Mouse (Mus musculus) ES-E14 (cell line): ENCODE data around the gene Nyx. TPM values are rescaled to one million over a fixed set of nuclear protein-coding genes. Genes with fewer than 3 reads are reported as not detected.

ENCODE experiments used
- DNase-seq: peaks from one replicate; pipeline ENCODE4 v3.0.0-alpha.2; 2013; ENCODE audit warnings: low read depth, low spot score
- H3K27ac ChIP-seq: 2 replicates; pipeline ENCODE4 v1.5.1; 2012; ENCODE audit warnings: low read depth, mild to moderate bottlenecking, low read length, moderate library complexity, mixed read lengths; ENCODE audit not compliant: poor library complexity, insufficient read depth, severe bottlenecking
- H3K36me3 ChIP-seq: 2 replicates; pipeline ENCODE4 v1.6.1; 2012; ENCODE audit warnings: mild to moderate bottlenecking, low read length, moderate library complexity, mixed read lengths; ENCODE audit not compliant: control insufficient read depth, poor library complexity, insufficient read depth, severe bottlenecking
- H3K4me1 ChIP-seq, 2 experiments: fragments of 150-350 bp in 1 of 2; sonication (generic) in 1 of 2; 2 replicates each; pipeline ENCODE4 v1.6.1; 2012; ENCODE audit warnings: low read length in 2 of 2, mild to moderate bottlenecking in 1 of 2, mixed read lengths in 1 of 2; ENCODE audit not compliant: control insufficient read depth in 2 of 2, insufficient read depth in 2 of 2, poor library complexity in 1 of 2
- H3K4me3 ChIP-seq, 2 experiments: fragments of 150-350 bp in 1 of 2; sonication (generic) in 1 of 2; 2 replicates each; pipeline ENCODE4 v1.5.1; 2012; ENCODE audit warnings: low read length in 2 of 2, low read depth in 1 of 2, mild to moderate bottlenecking in 1 of 2, mixed read lengths in 1 of 2; ENCODE audit not compliant: insufficient read depth in 1 of 2, poor library complexity in 1 of 2, severe bottlenecking in 1 of 2
- H3K9ac ChIP-seq: 2 replicates; pipeline ENCODE4 v1.6.1; 2012; ENCODE audit warnings: low read depth, mild to moderate bottlenecking, low read length, mixed read lengths; ENCODE audit not compliant: poor library complexity, insufficient read depth, severe bottlenecking
- H3K9me3 ChIP-seq: fragments of 150-350 bp; sonication (generic); 2 replicates; pipeline ENCODE4 v1.6.1; 2012; ENCODE audit warnings: low read depth, mild to moderate bottlenecking, low read length; ENCODE audit not compliant: control insufficient read depth, insufficient read depth
- CHD2 ChIP-seq: IDR thresholded peaks from 2 replicates; pipeline ENCODE4 v1.6.1; 2014; ENCODE audit warnings: mild to moderate bottlenecking, low read depth, low read length, inconsistent platforms
- HCFC1 ChIP-seq: IDR thresholded peaks from 2 replicates; pipeline ENCODE4 v1.6.1; 2012; ENCODE audit warnings: low read length, inconsistent platforms, borderline replicate concordance; ENCODE audit not compliant: insufficient read depth
- MAFK ChIP-seq: IDR thresholded peaks from 2 replicates; pipeline ENCODE4 v1.6.1; 2014; ENCODE audit warnings: mild to moderate bottlenecking, low read depth, low read length, inconsistent platforms; ENCODE audit not compliant: insufficient read depth
- ZC3H11A ChIP-seq: IDR thresholded peaks from 2 replicates; pipeline ENCODE4 v1.6.1; 2012; ENCODE audit warnings: low read depth, mild to moderate bottlenecking, inconsistent platforms, low read length, borderline replicate concordance
- ZNF384 ChIP-seq: IDR thresholded peaks from 2 replicates; pipeline ENCODE4 v1.6.1; 2012; ENCODE audit warnings: low read depth, low read length, inconsistent platforms
- in situ Hi-C, 2 experiments: fragments of 600-800 bp; cut with MboI; formaldehyde crosslinking; loops; one replicate each; pipeline ENCODE4 v1.15.1; 2025; ENCODE audit warnings: low sequenced_read_pairs in 2 of 2, inconsistent platforms in 1 of 2; ENCODE audit not compliant: unreplicated experiment in 2 of 2
- total RNA-seq: library from RNA; depleted of rRNA; stranded (reverse); fragments of 300-350 nt; gene quantifications from 2 replicates; pipeline ENCODE4 v1.2.3, GENCODE M21; 2012

Nyx gene
- total RNA-seq, 1 experiment, result 0.31 TPM

DNA sequence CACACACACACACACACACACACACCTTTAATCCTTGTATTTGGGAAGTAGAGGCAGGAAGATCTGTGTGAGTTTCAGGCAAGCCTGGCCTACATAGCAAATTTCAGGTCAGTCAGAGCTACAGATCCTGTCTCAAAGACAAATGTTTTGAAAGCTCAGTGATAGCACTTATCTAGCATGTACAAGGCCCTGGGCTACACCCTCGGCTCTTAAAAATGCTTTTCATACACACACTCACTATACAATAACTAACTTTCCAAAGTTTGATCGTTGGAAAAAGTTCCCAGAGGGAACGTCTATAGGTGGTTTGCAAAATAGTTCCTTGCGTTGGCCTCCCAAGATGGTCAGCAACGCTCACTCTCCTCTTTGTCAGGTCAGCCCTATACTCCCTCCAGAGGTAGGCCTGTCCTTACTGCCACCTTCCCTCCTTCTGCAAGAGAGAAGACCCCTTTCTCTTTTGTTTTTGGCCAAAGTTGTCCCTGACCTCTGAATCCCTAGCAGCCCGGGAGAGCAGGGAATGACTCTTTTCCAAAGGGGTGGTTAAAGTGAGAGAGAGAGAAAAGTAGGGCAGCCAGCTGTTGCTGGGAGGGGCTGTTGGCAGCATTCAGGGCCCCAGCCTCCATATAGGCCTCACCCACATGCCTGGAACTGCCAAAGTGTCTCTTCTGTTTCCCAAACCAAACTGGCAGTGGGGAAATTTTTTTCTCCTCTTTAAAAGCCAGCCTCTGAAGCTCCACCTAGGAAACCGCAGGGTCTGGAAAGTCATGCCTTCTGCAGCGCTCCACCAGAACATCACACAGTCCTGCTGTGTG lies 29.2 kb downstream of the Nyx start:
- no peak for DNase-seq
- Histone ChIP-seq H3K4me1 (no peaks in the 10 kb centered on the region), H3K27ac (no peak overlapping the region), H3K9me3 (no peaks in the 10 kb centered on the region), H3K4me3 (no peak overlapping the region), H3K36me3 (no peaks in the 10 kb centered on the region), H3K9ac (no peak overlapping the region)
- TF ChIP-seq MAFK (no peak), ZC3H11A (no peak), HCFC1 (no peak), ZNF384 (no peak), CHD2 (no peak)
- in situ Hi-C loops, result no loop called here

GRCm38 (mm10) chrX:13500284-13500683 lies 34.4 kb downstream of the Nyx start:
- no peak overlapping the region for H3K27ac ChIP-seq
- no peak for DNase-seq
- no peak overlapping the region for H3K4me3 ChIP-seq
- H3K9me3 ChIP-seq, result no peaks in the 10 kb centered on the region
- no peak overlapping the region for H3K9ac ChIP-seq
- in situ Hi-C loops, result no loop called here
- no peaks in the 10 kb centered on the region for H3K4me1 ChIP-seq
- TF ChIP-seq ZNF384, result no peak
- TF ChIP-seq ZC3H11A, result no peak
- no peak for TF ChIP-seq HCFC1
- no peak for TF ChIP-seq CHD2
- no peak for TF ChIP-seq MAFK
- no peaks in the 10 kb centered on the region for H3K36me3 ChIP-seq

- no peaks in the 10 kb centered on the region for H3K9me3 ChIP-seq
- in situ Hi-C loops, result no loop called here
- H3K27ac ChIP-seq, result no peak overlapping the region
- H3K4me1 ChIP-seq, result no peaks in the 10 kb centered on the region
- no peak overlapping the region for H3K9ac ChIP-seq
- no peak for DNase-seq
- no peak overlapping the region for H3K4me3 ChIP-seq
- no peaks in the 10 kb centered on the region for H3K36me3 ChIP-seq
- no peak for TF ChIP-seq CHD2
- no peak for TF ChIP-seq MAFK
- TF ChIP-seq ZC3H11A, result no peak
- no peak for TF ChIP-seq ZNF384
- TF ChIP-seq HCFC1, result no peak
These were observed 37.0 kb downstream of the Nyx start for GRCm38 (mm10) chrX:13502862-13503375.

DNA sequence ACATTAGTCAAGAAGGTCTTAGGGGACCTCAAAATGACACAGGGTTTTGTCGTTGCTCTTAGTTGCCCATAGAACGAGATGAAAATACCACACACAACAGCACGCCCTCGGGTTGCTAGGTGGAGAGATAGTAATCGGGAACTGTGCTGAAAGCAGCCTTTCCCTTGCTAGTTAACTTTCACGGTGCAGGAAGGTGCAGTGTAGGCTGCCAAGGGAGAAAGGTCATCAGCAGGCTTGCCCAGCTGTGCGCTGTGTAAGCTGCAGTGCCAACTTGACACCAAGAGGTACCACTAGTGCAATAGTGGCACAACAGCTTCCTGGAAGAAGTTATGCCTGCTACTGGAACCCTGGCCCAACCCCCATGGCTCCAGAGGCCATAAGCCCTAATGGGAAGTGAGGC lies 38.5 kb downstream of the Nyx start:
- no peak overlapping the region for H3K4me3 ChIP-seq
- in situ Hi-C loops, result no loop called here
- no peak overlapping the region for H3K27ac ChIP-seq
- TF ChIP-seq MAFK (no peak), HCFC1 (no peak), ZC3H11A (no peak), CHD2 (no peak), ZNF384 (no peak)
- no peaks in the 10 kb centered on the region for H3K4me1 ChIP-seq
- H3K9ac ChIP-seq, result no peak overlapping the region
- DNase-seq, result no peak
- no peaks in the 10 kb centered on the region for H3K9me3 ChIP-seq
- H3K36me3 ChIP-seq, result no peaks in the 10 kb centered on the region
